9 mouse cellular contexts compared by ENCODE assay signal in genomic region chr13:29857436-29857835, GRCm38 (mm10). TPM values are rescaled to one million over a fixed set of nuclear protein-coding genes. Genes with fewer than 3 reads are reported as not detected.
DNase-seq lines count a peak whose midpoint lies in the region; ATAC-seq and TF ChIP-seq lines count a peak whose summit lies in the region.
"Had no signal": no experiment of that assay in that cellular context is flagged by ENCODE, and none has a peak within 500 bp of the region (broad histone marks: within the 10 kb centered on the region; RNA-seq: fewer than 3 reads in every experiment).

No protein-coding gene starts in this region.

- no peaks in the 10 kb centered on the region for H3K9me3 ChIP-seq in hindbrain, postnatal 0 days (ENCODE audit: low read length)
- H3K9me3 ChIP-seq in limb, embryonic 14.5 days (ENCODE audit: control insufficient read depth, low read length), result no peaks in the 10 kb centered on the region

- no peak for TF ChIP-seq POLR2A in limb, embryonic 14.5 days (IDR thresholded peaks at IDR 0.05; ENCODE audit: borderline replicate concordance, extremely low read depth, insufficient read depth, insufficient read length)

- no peak overlapping the region for H3K4me2 ChIP-seq in hindbrain, postnatal 0 days (ENCODE audit: low read depth, low read length)
- no peak overlapping the region for H3K4me2 ChIP-seq in limb, embryonic 14.5 days (replicated peaks; ENCODE audit: low read depth, low read length, severe bottlenecking)

- DNase-seq in ovary, adult 18-20 months (ENCODE audit: low spot score), result peak; percentile 7
- no peak for DNase-seq in ovary, postnatal 14 days (ENCODE audit: low spot score)
- DNase-seq in ZHBTc4 (ENCODE audit: low read depth, low spot score), result peak; percentile 74
- peak; percentile 79 for DNase-seq in hindbrain, postnatal 0 days (ENCODE audit: low spot score)
- peak; percentile 63 for DNase-seq in limb, embryonic 14.5 days (ENCODE audit: low spot score)
- peak; percentile 22 to 37 for DNase-seq in natural killer cell, adult 2 months (ENCODE audit: low spot score in 2 of 2)
- DNase-seq in testis, postnatal 14 days (ENCODE audit: low spot score), result no peak

- H3K4me3 ChIP-seq in hindbrain, postnatal 0 days (ENCODE audit: low read length), result no peak overlapping the region
- no peak overlapping the region for H3K4me3 ChIP-seq in limb, embryonic 14.5 days (replicated peaks; ENCODE audit: low read length)
- H3K4me3 ChIP-seq: erythroblast, embryonic 14.5 days had no signal

- H3K27me3 ChIP-seq in hindbrain, postnatal 0 days (ENCODE audit: insufficient read depth, low read length), result no peaks in the 10 kb centered on the region
- no peaks in the 10 kb centered on the region for H3K27me3 ChIP-seq in limb, embryonic 14.5 days (ENCODE audit: control insufficient read depth, insufficient read depth, low read length)

- 0 out of 2 replicates have a peak, but pooled peaks have one; percentile 47 for ATAC-seq in erythroblast, adult 5-6 weeks (replicated peaks; ENCODE audit: low FRiP score, poor library complexity, severe bottlenecking)
- peak; percentile 68; the same call in 1 of the 2 replicates for ATAC-seq in hindbrain, postnatal 0 days
- ATAC-seq in limb, embryonic 14.5 days (ENCODE audit: low FRiP score, low read depth), result peak; percentile 51; the same call in 1 of the 2 replicates

- no peaks in the 10 kb centered on the region; the same call in 1 of the 2 replicates for H3K4me1 ChIP-seq in hindbrain, postnatal 0 days (ENCODE audit: insufficient read depth, low read length)
- H3K4me1 ChIP-seq in limb, embryonic 14.5 days (ENCODE audit: control insufficient read depth, insufficient read depth, low read length), result peaks cover 4% of the 10 kb centered on the region; the same call in 1 of the 2 replicates

- no peaks in the 10 kb centered on the region for H3K36me3 ChIP-seq in hindbrain, postnatal 0 days (ENCODE audit: insufficient read depth, low read length)
- H3K36me3 ChIP-seq in limb, embryonic 14.5 days (ENCODE audit: control insufficient read depth, insufficient read depth, low read length), result no peaks in the 10 kb centered on the region

- TF ChIP-seq CTCF in hindbrain, postnatal 0 days (IDR thresholded peaks at IDR 0.05; ENCODE audit: low read depth), result peak; percentile 70

- no peak overlapping the region for H3K27ac ChIP-seq in hindbrain, postnatal 0 days
- H3K27ac ChIP-seq in limb, embryonic 14.5 days (replicated peaks; ENCODE audit: low read depth, low read length), result no peak overlapping the region

- 26% methylated on average over 4 of the region's 4 CpGs for WGBS in hindbrain, postnatal 0 days
- 19% methylated on average over 4 of the region's 4 CpGs for WGBS in limb, embryonic 14.5 days

- H3K9ac ChIP-seq in hindbrain, postnatal 0 days (replicated peaks; ENCODE audit: low read length), result no peak overlapping the region
- no peak overlapping the region for H3K9ac ChIP-seq in limb, embryonic 14.5 days (ENCODE audit: low read depth, low read length, severe bottlenecking)

RNA-seq across cellular contexts. Expression of gene Cdkal1, which starts 2.0 kb away (rescaled TPM):
- 6.9 and 7.5 TPM in 2 replicates for total RNA-seq in erythroblast, adult 5-6 weeks (2015; ENCODE audit: low replicate concordance)
- total RNA-seq in erythroblast, adult 5-6 weeks (2017; ENCODE audit: low replicate concordance), result 5.4 and 10.6 TPM in 2 replicates
- total RNA-seq in hindbrain, postnatal 0 days (2014; rRNA removed), result 10.7 and 11.1 TPM in 2 replicates
- polyA plus RNA-seq in hindbrain, postnatal 0 days (2015; fragmentation: Nextera tagmentation; extraction: Ambion mirVana), result 18.9 and 19.5 TPM in 2 replicates
- polyA plus RNA-seq in limb, embryonic 14.5 days (2012; rRNA removed), result 8.7 and 10.8 TPM in 2 replicates
- polyA plus RNA-seq in limb, embryonic 14.5 days (2014; fragmentation: Nextera tagmentation; extraction: Ambion mirVana), result 29.8 and 35.0 TPM in 2 replicates

Comparison
In these comparisons a context has a peak if more than half of its experiments do, and no peak if none do; other contexts are left out.
1. DNase-seq: peak in ovary, adult 18-20 months (single experiment), ZHBTc4 (single experiment), hindbrain, postnatal 0 days (single experiment), limb, embryonic 14.5 days (single experiment) and natural killer cell, adult 2 months (2 of 2); none in ovary, postnatal 14 days (single experiment) and testis, postnatal 14 days (single experiment).
2. Peak in every context shown above with its lines, with median percentiles within 50 percentile points of each other: ATAC-seq.